Mouse (Mus musculus): Measurements from ENCODE around the gene Klc1.

DNA sequence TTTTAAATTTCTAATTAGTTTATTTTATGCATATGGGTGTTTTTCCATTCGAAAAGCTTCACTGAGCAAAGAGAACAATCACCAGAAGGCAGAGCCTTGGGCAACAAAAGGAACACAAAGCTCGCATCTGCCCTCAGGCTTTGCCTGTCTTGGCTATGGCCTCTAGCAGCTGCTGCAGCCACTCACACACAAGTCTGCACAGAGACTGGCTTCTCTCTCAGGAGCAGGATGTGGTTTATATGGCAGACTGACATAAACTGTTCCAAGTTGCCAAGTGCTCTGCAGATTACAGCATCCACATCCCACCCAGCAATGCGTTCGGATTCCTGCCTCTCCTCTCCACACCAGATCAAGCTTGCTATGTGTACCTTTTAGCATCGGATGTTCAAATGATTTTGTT lies 93.1 kb downstream of the Klc1 start:
- TF ChIP-seq GATA1 (IDR thresholded peaks at IDR 0.05; ENCODE audit: borderline replicate concordance, low read length), result no peak
- no peak for TF ChIP-seq FLI1 (IDR thresholded peaks at IDR 0.05; ENCODE audit: low read length)
